Mouse (Mus musculus) testis, adult 2 months (tissue): ENCODE results near the gene Coa5.

Source experiments
- CTCF ChIP-seq: fragments of 200-500 bp; IDR thresholded peaks from 2 replicates; pipeline ENCODE4 v1.5.1; 2012; ENCODE audit warnings: low read depth, mild to moderate bottlenecking, inconsistent platforms, low read length, moderate library complexity; ENCODE audit not compliant: control insufficient read depth, insufficient read depth, insufficient replicate concordance
- POLR2A ChIP-seq: fragments of 200-500 bp; IDR thresholded peaks from 2 replicates; pipeline ENCODE4 v1.6.1; 2012; ENCODE audit warnings: low read depth, mild to moderate bottlenecking, inconsistent platforms, low read length, moderate library complexity; ENCODE audit not compliant: control insufficient read depth

DNA sequence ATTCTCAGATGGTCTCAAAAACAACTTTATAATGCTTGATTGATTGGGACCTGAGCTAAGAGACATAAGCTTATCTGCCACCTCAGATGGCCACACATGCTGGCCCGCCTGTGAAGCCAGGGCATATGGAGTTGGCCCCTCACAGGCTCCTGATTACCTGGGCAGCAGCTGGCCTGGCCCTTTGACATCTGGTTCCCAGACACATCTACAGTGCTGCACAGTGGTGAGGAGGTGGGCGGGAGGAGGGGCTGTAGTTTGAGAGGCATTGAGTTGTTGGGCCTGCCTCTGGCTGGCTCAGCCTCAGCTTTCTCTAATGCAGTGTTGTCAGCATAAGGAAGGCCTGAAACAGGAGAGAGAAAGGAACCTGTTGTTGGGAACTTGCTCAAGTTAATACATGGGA is 53.2 kb downstream of the Coa5 start:
- TF ChIP-seq CTCF (no peak), POLR2A (no peak)
